Mouse (Mus musculus) liver, adult 2 months (tissue): ENCODE measurements around the gene Rogdi. TPM values are rescaled to one million over a fixed set of nuclear protein-coding genes. Genes with fewer than 3 reads are reported as not detected.
A peak's percentile ranks its signal among the peaks of the same experiment; 100 is the strongest.

Experiments used
- DNase-seq: peaks from one replicate; pipeline ENCODE4 v3.0.0-alpha.2; 2011; ENCODE audit warnings: low read depth, low spot score; ENCODE audit errors: extremely low read depth
- H3K27ac ChIP-seq: fragments of 200-500 bp; replicated peaks from 2 replicates; pipeline ENCODE4 v1.5.1; 2012; ENCODE audit warnings: low read depth, mild to moderate bottlenecking, control low read depth, inconsistent platforms, low read length; ENCODE audit not compliant: insufficient read depth
- H3K27me3 ChIP-seq: fragments of 200-500 bp; 2 replicates; pipeline ENCODE4 v1.6.1; 2012; ENCODE audit warnings: mild to moderate bottlenecking, moderate library complexity, low read length, inconsistent platforms; ENCODE audit not compliant: control insufficient read depth, insufficient read depth
- H3K36me3 ChIP-seq: fragments of 200-500 bp; 2 replicates; pipeline ENCODE4 v1.6.1; 2012; ENCODE audit warnings: low read length, inconsistent platforms; ENCODE audit not compliant: control insufficient read depth, insufficient read depth
- H3K4me1 ChIP-seq: fragments of 200-500 bp; 2 replicates; pipeline ENCODE4 v1.6.1; 2011; ENCODE audit warnings: low read length; ENCODE audit not compliant: control insufficient read depth, insufficient read depth
- H3K4me3 ChIP-seq: fragments of 200-500 bp; 2 replicates; pipeline ENCODE4 v1.5.1; 2011; ENCODE audit warnings: low read depth, mild to moderate bottlenecking, control low read depth, low read length, moderate library complexity; ENCODE audit not compliant: insufficient read depth
- H3K79me2 ChIP-seq: fragments of 200-500 bp; 2 replicates; pipeline ENCODE4 v1.6.1; 2012; ENCODE audit warnings: inconsistent platforms, mild to moderate bottlenecking, low read length, moderate library complexity; ENCODE audit not compliant: control insufficient read depth, insufficient read depth
- H3K9ac ChIP-seq: fragments of 200-500 bp; 2 replicates; pipeline ENCODE4 v1.6.1; 2012; ENCODE audit warnings: low read depth, mild to moderate bottlenecking, control low read depth, inconsistent platforms, low read length
- CTCF ChIP-seq: fragments of 200-500 bp; IDR thresholded peaks from 2 replicates; pipeline ENCODE4 v1.5.1; 2011; ENCODE audit warnings: low read depth, low read length, control low read depth
- POLR2A ChIP-seq: fragments of 200-500 bp; IDR thresholded peaks from 2 replicates; pipeline ENCODE4 v1.6.1; 2011; ENCODE audit warnings: low read length, control low read depth; ENCODE audit not compliant: insufficient read depth; ENCODE audit errors: extremely low read depth
- whole genome bisulfite sequencing: fragments of 180-500 bp; shearing (Covaris S2); methylation state at CpG from one replicate; pipeline ENCODE4 v1.1.7; 2018; 5-methylcytosine and 5-hydroxymethylcytosine counted together
- polyA plus RNA-seq: library from polyadenylated mRNA; depleted of rRNA; stranded (reverse); fragments of >200 nt; gene quantifications from 2 replicates; pipeline ENCODE4 v1.2.3, GENCODE M21; 2012
- total RNA-seq: library from RNA; depleted of rRNA; stranded (reverse); fragments of >200 nt; gene quantifications from 2 replicates; pipeline ENCODE4 v1.2.3, GENCODE M21; 2014

Gene Rogdi
- total and polyA plus RNA-seq, 2 experiments: 7.5 to 53.7 TPM

DNA sequence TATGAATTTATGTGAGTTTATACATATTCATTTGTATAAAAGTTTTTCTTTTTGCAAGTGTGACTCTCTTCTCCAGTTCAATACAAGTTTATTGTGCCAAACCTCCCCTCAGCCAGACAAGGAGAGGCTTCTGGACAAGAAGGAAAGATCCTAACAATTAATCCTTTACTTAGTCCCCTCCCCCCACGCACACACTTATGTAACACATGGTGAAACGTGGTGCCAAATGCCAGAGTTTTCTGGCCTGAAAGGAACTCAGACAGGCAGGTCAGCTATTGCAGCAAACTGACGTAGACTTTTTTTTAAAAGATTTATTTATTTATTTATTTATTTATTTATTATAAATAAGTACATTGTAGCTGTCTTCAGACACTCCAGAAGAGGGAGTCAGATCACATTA lies 12.7 kb downstream of the Rogdi start:
- TF ChIP-seq CTCF (no peak), POLR2A (no peak)
- 24% methylated on average over 3 of the region's 3 CpGs for WGBS
- peak; percentile 65 for DNase-seq

DNA sequence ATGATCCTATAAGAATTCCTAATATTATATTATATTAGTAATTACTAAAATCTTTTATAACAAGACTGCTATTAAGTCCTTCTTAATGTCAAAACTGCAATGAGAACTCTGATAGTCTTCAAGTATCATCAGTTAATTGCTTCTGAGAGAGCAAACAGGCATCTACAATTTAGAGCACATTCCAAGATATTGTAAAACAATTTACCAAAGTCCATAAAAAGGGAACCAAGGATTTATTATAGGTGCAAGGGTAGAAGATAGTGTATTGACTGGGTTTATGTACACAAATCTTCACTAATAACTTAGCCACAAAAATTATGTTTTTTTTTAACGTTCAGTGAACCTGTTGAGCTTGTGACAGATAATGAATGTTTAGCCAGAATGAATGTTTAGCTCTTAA lies 14.4 kb downstream of the Rogdi start:
- WGBS: 85% methylated on average over 1 of the region's 1 CpGs
- Histone ChIP-seq H3K27me3 (no peaks in the 10 kb centered on the region), H3K4me3 (no peak overlapping the region), H3K4me1 (no peaks in the 10 kb centered on the region), H3K27ac (no peak overlapping the region), H3K79me2 (no peaks in the 10 kb centered on the region), H3K9ac (no peak overlapping the region), H3K36me3 (no peaks in the 10 kb centered on the region)
- no peak for TF ChIP-seq POLR2A
- no peak for TF ChIP-seq CTCF
- DNase-seq: no peak

More for the DNA sequence above, 12.7 kb downstream of the Rogdi start:
- no peaks in the 10 kb centered on the region for H3K79me2 ChIP-seq
- H3K9ac ChIP-seq: no peak overlapping the region
- H3K4me1 ChIP-seq: no peaks in the 10 kb centered on the region
- no peak overlapping the region for H3K4me3 ChIP-seq
- H3K36me3 ChIP-seq: no peaks in the 10 kb centered on the region
- H3K27ac ChIP-seq: no peak overlapping the region
- no peaks in the 10 kb centered on the region for H3K27me3 ChIP-seq

DNA sequence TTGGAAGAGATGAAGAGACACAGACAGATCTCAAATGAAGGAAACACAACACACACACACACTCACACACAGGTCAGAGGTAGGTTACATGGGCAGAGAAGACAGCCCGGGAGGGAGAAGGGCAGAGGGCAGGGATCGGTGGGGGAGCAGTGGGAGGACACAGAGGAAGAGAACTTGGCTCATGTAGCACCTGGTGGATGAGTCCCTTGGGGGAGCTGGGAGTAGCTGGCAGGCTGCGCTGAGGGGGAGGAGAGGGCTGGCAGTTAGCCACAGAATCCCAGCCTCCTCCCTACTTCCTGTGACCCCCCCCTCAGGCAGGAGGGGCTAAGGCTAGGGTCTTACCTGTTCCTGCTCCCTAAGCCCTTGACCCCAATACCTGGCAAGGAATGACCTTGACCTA lies 15.8 kb downstream of the Rogdi start, which contains the start of gene Sept12:
Gene Sept12, minus strand, starts transcription at position 300 of the 400 bp plus-strand sequence.
- no peak for TF ChIP-seq CTCF
- TF ChIP-seq POLR2A: no peak
- no peaks in the 10 kb centered on the region for H3K4me1 ChIP-seq
- 22% methylated on average over 3 of the region's 3 CpGs for WGBS
- no peak within 1 kb of the TSS for H3K4me3 ChIP-seq
- H3K9ac ChIP-seq: no peak within 1 kb of the TSS
- H3K27me3 ChIP-seq: no peaks in the 10 kb centered on the region
- no peaks in the 10 kb centered on the region for H3K79me2 ChIP-seq
- H3K27ac ChIP-seq: no peak within 1 kb of the TSS
- no peak for DNase-seq
- H3K36me3 ChIP-seq: no peaks in the 10 kb centered on the region

DNA sequence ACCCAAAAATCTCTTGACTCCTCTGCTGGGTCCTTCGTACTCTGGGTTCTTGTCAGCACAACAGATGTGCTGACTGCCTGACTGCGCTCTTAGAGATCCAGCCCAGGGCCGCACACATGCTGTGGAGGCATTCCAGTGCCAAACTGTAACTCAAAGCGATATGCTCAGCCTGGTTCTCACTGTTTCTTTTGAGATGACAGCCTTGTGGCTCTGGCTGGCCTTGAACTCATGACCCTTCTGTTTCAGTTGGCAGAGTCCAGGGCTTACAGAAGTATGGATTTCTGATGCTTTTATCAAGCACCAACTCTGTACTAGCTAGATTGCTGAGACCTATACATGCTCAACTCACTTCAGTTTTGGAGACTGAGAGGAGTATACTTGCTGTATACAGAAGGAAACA lies 20.1 kb downstream of the Rogdi start:
- TF ChIP-seq POLR2A (no peak), CTCF (no peak)
- Histone ChIP-seq H3K4me3 (no peak overlapping the region), H3K27ac (no peak overlapping the region), H3K36me3 (no peaks in the 10 kb centered on the region), H3K79me2 (no peaks in the 10 kb centered on the region), H3K9ac (no peak overlapping the region), H3K27me3 (no peaks in the 10 kb centered on the region), H3K4me1 (no peaks in the 10 kb centered on the region)
- 88% methylated on average over 4 of the region's 4 CpGs for WGBS
- DNase-seq: no peak

DNA sequence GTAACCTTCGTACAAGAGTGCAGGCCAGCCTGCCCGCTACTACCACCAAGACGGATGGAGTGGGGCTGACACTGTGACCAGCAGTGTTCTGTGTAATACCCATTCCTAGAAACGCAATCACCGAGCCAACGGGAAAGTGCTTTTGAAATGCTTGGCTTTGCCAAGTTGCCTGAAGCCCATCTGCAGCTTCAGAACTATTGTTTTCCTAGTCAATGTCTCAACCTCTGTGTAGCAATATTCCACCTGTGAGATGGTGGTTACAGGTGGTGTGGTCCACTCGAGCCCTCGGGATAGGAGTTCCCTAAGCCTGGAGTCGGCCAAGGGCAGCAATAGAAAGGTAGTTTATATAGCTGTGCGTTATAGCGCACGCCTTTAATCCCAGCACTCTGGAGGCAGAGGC lies 28.6 kb downstream of the Rogdi start:
- Histone ChIP-seq H3K27ac (no peak overlapping the region), H3K9ac (no peak overlapping the region), H3K4me1 (no peaks in the 10 kb centered on the region), H3K79me2 (no peaks in the 10 kb centered on the region), H3K36me3 (no peaks in the 10 kb centered on the region), H3K4me3 (no peak overlapping the region), H3K27me3 (no peaks in the 10 kb centered on the region)
- no peak for TF ChIP-seq POLR2A
- no peak for TF ChIP-seq CTCF
- 82% methylated on average over 12 of the region's 12 CpGs for WGBS
- no peak for DNase-seq

DNA sequence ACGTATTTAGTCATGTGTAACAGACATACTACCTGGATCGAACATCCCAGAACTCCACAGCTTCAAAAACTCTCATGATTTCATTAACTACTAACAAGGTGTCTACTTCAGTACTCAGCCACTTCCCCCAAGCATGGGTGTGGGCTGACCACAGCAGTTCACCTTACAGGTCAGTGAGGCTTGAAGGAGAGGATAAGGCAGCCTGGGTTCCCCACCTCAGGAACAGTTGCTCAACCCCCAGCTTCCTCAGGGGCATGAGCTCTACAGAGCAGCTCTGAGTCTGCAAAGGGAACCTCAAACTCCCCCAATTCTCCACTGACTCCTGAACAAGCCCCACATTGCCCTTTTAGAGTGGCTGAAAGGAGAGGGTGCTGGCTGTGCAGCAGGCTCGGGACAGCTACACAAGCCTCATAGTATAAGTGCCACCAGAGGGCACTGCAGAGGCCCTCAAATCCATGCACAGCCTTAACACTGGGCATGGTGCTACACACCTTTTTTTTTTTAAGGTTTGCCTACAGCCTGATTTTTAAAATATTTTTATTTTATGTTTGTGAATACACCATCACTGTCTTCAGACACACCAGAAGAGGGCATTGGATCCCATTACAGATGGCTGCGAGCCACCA lies 33.5 kb downstream of the Rogdi start:
- Histone ChIP-seq H3K9ac (no peak overlapping the region), H3K27ac (no peak overlapping the region), H3K36me3 (no peaks in the 10 kb centered on the region), H3K4me1 (no peaks in the 10 kb centered on the region), H3K4me3 (no peak overlapping the region), H3K79me2 (no peaks in the 10 kb centered on the region), H3K27me3 (no peaks in the 10 kb centered on the region)
- DNase-seq: peak; percentile 34
- WGBS: 72% methylated on average over 4 of the region's 4 CpGs
- TF ChIP-seq POLR2A (no peak), CTCF (peak; percentile 79)
